Mouse (Mus musculus) ES-E14 (cell line): ENCODE measurements at regions not wholly inside any gene's neighbourhood (a gene's known extent, or its start where the extent isn't known, plus 50 kb on each side); places are given as distances from the start of the nearest gene placed in this dataset.

Experiments
- DNase-seq: peaks from one replicate; pipeline ENCODE4 v3.0.0-alpha.2; 2013; ENCODE audit warnings: low read depth, low spot score
- H3K27ac ChIP-seq: 2 replicates; pipeline ENCODE4 v1.5.1; 2012; ENCODE audit warnings: low read depth, mild to moderate bottlenecking, low read length, moderate library complexity, mixed read lengths; ENCODE audit not compliant: poor library complexity, insufficient read depth, severe bottlenecking
- H3K36me3 ChIP-seq: 2 replicates; pipeline ENCODE4 v1.6.1; 2012; ENCODE audit warnings: mild to moderate bottlenecking, low read length, moderate library complexity, mixed read lengths; ENCODE audit not compliant: control insufficient read depth, poor library complexity, insufficient read depth, severe bottlenecking
- H3K4me1 ChIP-seq, 2 experiments: fragments of 150-350 bp in 1 of 2; sonication (generic) in 1 of 2; 2 replicates each; pipeline ENCODE4 v1.6.1; 2012; ENCODE audit warnings: low read length in 2 of 2, mild to moderate bottlenecking in 1 of 2, mixed read lengths in 1 of 2; ENCODE audit not compliant: control insufficient read depth in 2 of 2, insufficient read depth in 2 of 2, poor library complexity in 1 of 2
- H3K4me3 ChIP-seq, 2 experiments: fragments of 150-350 bp in 1 of 2; sonication (generic) in 1 of 2; 2 replicates each; pipeline ENCODE4 v1.5.1; 2012; ENCODE audit warnings: low read length in 2 of 2, low read depth in 1 of 2, mild to moderate bottlenecking in 1 of 2, mixed read lengths in 1 of 2; ENCODE audit not compliant: insufficient read depth in 1 of 2, poor library complexity in 1 of 2, severe bottlenecking in 1 of 2
- H3K9ac ChIP-seq: 2 replicates; pipeline ENCODE4 v1.6.1; 2012; ENCODE audit warnings: low read depth, mild to moderate bottlenecking, low read length, mixed read lengths; ENCODE audit not compliant: poor library complexity, insufficient read depth, severe bottlenecking
- H3K9me3 ChIP-seq: fragments of 150-350 bp; sonication (generic); 2 replicates; pipeline ENCODE4 v1.6.1; 2012; ENCODE audit warnings: low read depth, mild to moderate bottlenecking, low read length; ENCODE audit not compliant: control insufficient read depth, insufficient read depth
- CHD2 ChIP-seq: IDR thresholded peaks from 2 replicates; pipeline ENCODE4 v1.6.1; 2014; ENCODE audit warnings: mild to moderate bottlenecking, low read depth, low read length, inconsistent platforms
- HCFC1 ChIP-seq: IDR thresholded peaks from 2 replicates; pipeline ENCODE4 v1.6.1; 2012; ENCODE audit warnings: low read length, inconsistent platforms, borderline replicate concordance; ENCODE audit not compliant: insufficient read depth
- MAFK ChIP-seq: IDR thresholded peaks from 2 replicates; pipeline ENCODE4 v1.6.1; 2014; ENCODE audit warnings: mild to moderate bottlenecking, low read depth, low read length, inconsistent platforms; ENCODE audit not compliant: insufficient read depth
- ZC3H11A ChIP-seq: IDR thresholded peaks from 2 replicates; pipeline ENCODE4 v1.6.1; 2012; ENCODE audit warnings: low read depth, mild to moderate bottlenecking, inconsistent platforms, low read length, borderline replicate concordance
- ZNF384 ChIP-seq: IDR thresholded peaks from 2 replicates; pipeline ENCODE4 v1.6.1; 2012; ENCODE audit warnings: low read depth, low read length, inconsistent platforms
- in situ Hi-C, 2 experiments: fragments of 600-800 bp; cut with MboI; formaldehyde crosslinking; loops; one replicate each; pipeline ENCODE4 v1.15.1; 2025; ENCODE audit warnings: low sequenced_read_pairs in 2 of 2, inconsistent platforms in 1 of 2; ENCODE audit not compliant: unreplicated experiment in 2 of 2

DNA sequence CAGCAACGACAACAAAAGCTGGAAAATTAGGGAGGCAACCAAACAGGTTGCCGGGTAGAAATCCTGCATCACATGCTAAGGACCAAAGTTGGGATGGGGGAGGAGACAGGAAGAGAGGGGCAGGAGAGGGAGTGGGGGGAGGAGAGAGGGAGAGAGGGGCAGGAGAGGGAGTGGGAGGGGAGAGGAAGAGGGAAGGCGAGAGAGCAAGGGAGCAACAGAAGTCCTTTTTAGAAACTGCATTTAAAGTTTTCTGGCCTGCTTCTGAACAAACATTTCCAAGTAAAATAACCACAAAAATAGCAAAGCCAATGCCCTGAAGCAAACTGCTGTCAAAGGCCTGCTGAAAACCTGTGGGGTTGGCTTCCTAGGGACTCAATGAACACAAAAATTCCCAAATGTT, 589.3 kb downstream of the Gm19410 start:
- H3K9ac ChIP-seq = no peak overlapping the region
- no peak for DNase-seq
- in situ Hi-C loops = no loop called here
- no peaks in the 10 kb centered on the region for H3K4me1 ChIP-seq
- no peak overlapping the region for H3K27ac ChIP-seq
- TF ChIP-seq ZNF384 (no peak), ZC3H11A (no peak), CHD2 (no peak), MAFK (no peak), HCFC1 (no peak)
- no peak overlapping the region for H3K4me3 ChIP-seq
- H3K36me3 ChIP-seq = no peaks in the 10 kb centered on the region
- H3K9me3 ChIP-seq = no peaks in the 10 kb centered on the region

DNA sequence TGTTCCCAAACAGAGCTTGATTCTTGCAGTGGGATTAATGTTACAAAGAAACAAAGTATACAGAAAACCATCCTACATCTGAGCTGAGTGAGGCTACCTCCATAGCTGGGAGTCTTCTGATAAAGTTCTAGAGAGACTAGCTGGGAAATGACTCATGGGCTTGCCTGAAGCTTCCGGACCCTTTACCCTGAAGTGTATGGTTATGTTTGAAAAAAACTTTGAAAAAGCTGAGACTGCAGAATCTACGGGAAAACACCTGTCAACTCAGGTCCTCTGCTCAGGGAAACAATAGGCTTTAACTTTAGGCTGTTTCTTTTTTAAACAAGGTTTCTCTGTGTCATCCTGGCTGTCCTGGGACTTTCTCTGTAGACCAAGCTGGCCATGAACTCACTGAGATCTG, 593.4 kb downstream of the Gm19410 start:
- H3K4me3 ChIP-seq = no peak overlapping the region
- DNase-seq = no peak
- in situ Hi-C loops = no loop called here

DNA sequence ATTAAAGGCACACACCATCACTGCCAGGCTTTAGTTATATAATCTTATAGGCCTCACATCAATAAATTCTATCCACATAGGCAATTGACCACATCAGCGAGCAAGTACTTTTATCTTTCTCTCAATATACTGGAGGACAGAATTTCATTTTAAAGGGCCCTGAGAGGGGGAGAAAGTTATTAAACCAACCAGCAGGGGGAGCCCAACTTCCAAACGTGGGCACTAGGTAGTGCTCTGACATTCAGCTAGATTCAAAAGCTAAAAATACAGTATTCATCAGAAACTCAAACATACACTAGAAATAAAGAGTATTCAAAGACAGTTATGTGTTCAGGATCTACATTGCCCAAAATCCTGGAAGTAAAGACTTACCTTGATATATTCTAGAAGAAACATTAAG, 595.7 kb downstream of the Gm19410 start:
- Histone ChIP-seq H3K27ac (no peak overlapping the region), H3K9ac (no peak overlapping the region), H3K4me3 (no peak overlapping the region), H3K4me1 (no peaks in the 10 kb centered on the region), H3K36me3 (no peaks in the 10 kb centered on the region), H3K9me3 (no peaks in the 10 kb centered on the region)
- peak; percentile 56 for DNase-seq
- TF ChIP-seq HCFC1 = no peak
- no peak for TF ChIP-seq CHD2
- TF ChIP-seq ZNF384 = no peak
- TF ChIP-seq MAFK = no peak
- TF ChIP-seq ZC3H11A = peak; percentile 78
- in situ Hi-C loops = loop anchor here (5.0 to 10.0 kb wide), 3 partner anchors 161 to 694 kb away; no protein-coding TSS in a partner anchor

More for the DNA sequence above, 593.4 kb downstream of the Gm19410 start:
- no peaks in the 10 kb centered on the region for H3K9me3 ChIP-seq
- H3K9ac ChIP-seq = no peak overlapping the region
- H3K4me1 ChIP-seq = no peaks in the 10 kb centered on the region
- no peaks in the 10 kb centered on the region for H3K36me3 ChIP-seq
- no peak overlapping the region for H3K27ac ChIP-seq
- TF ChIP-seq ZC3H11A (no peak), MAFK (no peak), HCFC1 (no peak), ZNF384 (no peak), CHD2 (no peak)

DNA sequence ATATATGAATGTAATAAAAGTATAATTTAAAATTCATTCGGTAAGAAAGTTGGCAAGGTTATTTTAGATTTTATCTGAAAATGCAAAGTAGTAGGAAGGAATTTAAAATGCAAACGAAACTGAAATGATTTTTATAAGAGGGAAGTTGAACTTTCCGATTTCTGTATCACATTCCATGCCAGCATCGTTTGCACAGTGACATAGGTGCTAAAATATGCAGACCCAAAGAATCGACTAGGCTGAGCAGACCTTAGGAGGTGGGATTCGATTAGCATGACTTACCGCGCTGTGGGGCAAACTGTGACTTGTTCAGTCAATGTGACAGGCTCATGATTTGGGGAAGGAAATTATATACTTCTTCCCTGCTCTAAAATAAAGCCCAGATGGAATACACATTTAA, 596.2 kb downstream of the Gm19410 start:
- Histone ChIP-seq H3K27ac (no peak overlapping the region), H3K36me3 (no peaks in the 10 kb centered on the region), H3K4me3 (no peak overlapping the region), H3K4me1 (no peaks in the 10 kb centered on the region), H3K9ac (no peak overlapping the region), H3K9me3 (no peaks in the 10 kb centered on the region)
- TF ChIP-seq HCFC1 (no peak), ZC3H11A (no peak), ZNF384 (no peak), MAFK (no peak), CHD2 (no peak)
- no peak for DNase-seq
- in situ Hi-C loops = loop anchor here (5.0 to 10.0 kb wide), 3 partner anchors 160 to 693 kb away; no protein-coding TSS in a partner anchor

DNA sequence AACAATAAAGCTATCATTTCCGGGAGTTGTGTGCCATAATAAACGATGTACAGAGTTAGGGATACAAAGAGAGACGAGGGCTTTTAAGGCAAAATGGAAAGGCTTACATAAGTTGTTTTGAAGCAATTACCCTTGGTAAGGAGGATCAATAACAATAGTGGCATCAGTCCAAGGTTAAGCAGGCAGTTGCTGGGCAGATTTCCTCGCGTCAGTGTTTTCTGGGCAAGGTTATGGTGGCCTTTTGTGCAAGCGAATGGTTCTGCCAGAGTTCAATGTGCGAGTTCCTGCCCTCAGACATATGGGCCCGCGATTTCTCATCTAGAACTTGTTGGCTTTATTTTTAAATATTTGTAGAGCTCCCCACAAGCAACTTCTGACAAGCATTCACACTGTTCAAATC, 597.7 kb downstream of the Gm19410 start:
- Histone ChIP-seq H3K9ac (no peak overlapping the region), H3K4me1 (no peaks in the 10 kb centered on the region)
- no peak for DNase-seq

More for the DNA sequence above, 597.7 kb downstream of the Gm19410 start:
- Histone ChIP-seq H3K4me3 (no peak overlapping the region), H3K27ac (no peak overlapping the region), H3K36me3 (no peaks in the 10 kb centered on the region), H3K9me3 (no peaks in the 10 kb centered on the region)
- in situ Hi-C loops = loop anchor here (5.0 to 10.0 kb wide), 3 partner anchors 159 to 692 kb away; no protein-coding TSS in a partner anchor
- TF ChIP-seq ZC3H11A (no peak), HCFC1 (no peak), ZNF384 (no peak), MAFK (no peak), CHD2 (no peak)
